Mouse (Mus musculus) myocyte (in vitro differentiated cells): ENCODE data around the gene Prcc.

Experiments used
- CEBPB ChIP-seq: IDR thresholded peaks from 2 replicates; pipeline ENCODE4 v1.6.1; 2011; ENCODE audit warnings: mild to moderate bottlenecking, moderate library complexity; ENCODE audit not compliant: poor library complexity, insufficient read depth, severe bottlenecking
- E2F4 ChIP-seq: IDR thresholded peaks from one replicate; pipeline ENCODE4 v1.6.1; 2011; ENCODE audit warnings: mild to moderate bottlenecking, control low read depth, moderate library complexity; ENCODE audit not compliant: insufficient read depth
- MAX ChIP-seq: IDR thresholded peaks from one replicate; pipeline ENCODE4 v1.6.1; 2011; ENCODE audit warnings: low read depth, mild to moderate bottlenecking, control low read depth
- POLR2A ChIP-seq: IDR thresholded peaks from one replicate; pipeline ENCODE4 v1.6.1; 2011; ENCODE audit warnings: low read depth, mild to moderate bottlenecking, control low read depth, moderate library complexity; ENCODE audit not compliant: insufficient read length
- POLR2AphosphoS2 ChIP-seq: IDR thresholded peaks from one replicate; pipeline ENCODE4 v1.6.1; 2011; ENCODE audit warnings: low read depth, control low read depth; ENCODE audit not compliant: insufficient read length
- REST ChIP-seq: IDR thresholded peaks from one replicate; pipeline ENCODE4 v1.6.1; 2011; ENCODE audit warnings: mild to moderate bottlenecking, control low read depth, moderate library complexity; ENCODE audit not compliant: insufficient read depth, insufficient read length
- TCF12 ChIP-seq: IDR thresholded peaks from one replicate; pipeline ENCODE4 v1.6.1; 2011; ENCODE audit warnings: mild to moderate bottlenecking, control low read depth; ENCODE audit not compliant: poor library complexity, insufficient read depth, severe bottlenecking

DNA sequence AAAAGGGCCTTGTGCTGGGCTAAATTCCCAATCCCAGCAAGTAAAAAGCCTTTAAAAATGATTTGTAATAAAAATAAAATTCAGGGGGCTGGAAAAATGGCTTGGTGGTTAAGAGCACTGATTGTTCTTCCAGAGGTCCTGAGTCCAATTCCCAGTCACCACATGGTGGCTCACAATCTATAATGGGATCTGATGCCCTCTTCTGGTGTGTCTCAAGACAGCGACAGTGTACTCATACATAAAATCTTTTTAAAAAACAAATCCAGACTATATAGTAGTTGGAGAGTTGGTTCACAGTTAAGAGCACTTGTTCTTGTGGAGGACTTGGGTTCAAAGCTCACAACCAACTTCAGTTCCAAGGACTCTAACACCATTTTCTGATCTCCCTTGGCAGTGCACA, 31.6 kb upstream of the Prcc start:
- TF ChIP-seq POLR2A = no peak
- TF ChIP-seq E2F4 = no peak
- TF ChIP-seq TCF12 = no peak
- no peak for TF ChIP-seq MAX
- no peak for TF ChIP-seq REST
- TF ChIP-seq POLR2AphosphoS2 = no peak
- TF ChIP-seq CEBPB = no peak
